Mouse (Mus musculus): ENCODE data around the gene Tapt1. TPM values are rescaled to one million over a fixed set of nuclear protein-coding genes. Genes with fewer than 3 reads are reported as not detected.
"Not testable (repeated sequence)": the region's sequence is repeated elsewhere in the genome, so short reads cannot be mapped to it uniquely, and the experiment has no call there.

Gene Tapt1
- polyA plus RNA-seq (2014; fragmentation: Nextera tagmentation; extraction: Ambion mirVana) = 29.4 and 31.0 TPM in 2 replicates

GRCm38 (mm10) chr5:44226521-44227461 is at the start of gene Tapt1:
Tapt1 (minus strand) TSS chr5:44226626.
- Histone ChIP-seq H3K27ac (ENCODE audit: low read depth, low read length) (peak within 1 kb of the TSS; percentile 72), H3K27me3 (ENCODE audit: control insufficient read depth, insufficient read depth, low read length) (no peaks in the 10 kb centered on the region), H3K9me3 (ENCODE audit: control insufficient read depth, low read length) (no peaks in the 10 kb centered on the region), H3K4me3 (ENCODE audit: low read depth, low read length) (peak within 1 kb of the TSS; percentile 84), H3K4me1 (replicated peaks; ENCODE audit: control insufficient read depth, insufficient read depth, low read length) (peaks cover 6% of the 10 kb centered on the region; the same call in 1 of the 2 replicates), H3K9ac (ENCODE audit: low read length) (peak within 1 kb of the TSS; percentile 95), H3K36me3 (ENCODE audit: control insufficient read depth, insufficient read depth, low read length) (no peaks in the 10 kb centered on the region), H3K4me2 (ENCODE audit: low read depth, low read length, severe bottlenecking) (peak within 1 kb of the TSS; percentile 79)
- ATAC-seq (replicated peaks; ENCODE audit: low FRiP score) = peak; percentile 96
- DNase-seq (ENCODE audit: low spot score) = peak; percentile 93
- WGBS = under 1% methylated on average over 78 of the region's 121 CpGs

GRCm38 (mm10) chr5:44271564-44271963 is 45.1 kb upstream of the Tapt1 start:
- Histone ChIP-seq H3K4me3 (ENCODE audit: low read depth, low read length) (no peak overlapping the region), H3K4me2 (ENCODE audit: low read depth, low read length, severe bottlenecking) (no peak overlapping the region), H3K27ac (ENCODE audit: low read depth, low read length) (no peak overlapping the region), H3K9me3 (ENCODE audit: control insufficient read depth, low read length) (no peaks in the 10 kb centered on the region), H3K27me3 (ENCODE audit: control insufficient read depth, insufficient read depth, low read length) (no peaks in the 10 kb centered on the region), H3K4me1 (replicated peaks; ENCODE audit: control insufficient read depth, insufficient read depth, low read length) (no peaks in the 10 kb centered on the region), H3K9ac (ENCODE audit: low read length) (no peak overlapping the region), H3K36me3 (ENCODE audit: control insufficient read depth, insufficient read depth, low read length) (no peaks in the 10 kb centered on the region)
- DNase-seq (ENCODE audit: low spot score) (no peak), ATAC-seq (replicated peaks; ENCODE audit: low FRiP score) (no peak)
- WGBS = 84% methylated on average over 4 of the region's 4 CpGs

GRCm38 (mm10) chr5:44268524-44268923 is 42.1 kb upstream of the Tapt1 start:
- H3K27me3 ChIP-seq (ENCODE audit: control insufficient read depth, insufficient read depth, low read length); H3K4me1 ChIP-seq (replicated peaks; ENCODE audit: control insufficient read depth, insufficient read depth, low read length); H3K36me3 ChIP-seq (ENCODE audit: control insufficient read depth, insufficient read depth, low read length); H3K9ac ChIP-seq (ENCODE audit: low read length); DNase-seq (ENCODE audit: low spot score); H3K4me2 ChIP-seq (ENCODE audit: low read depth, low read length, severe bottlenecking); H3K4me3 ChIP-seq (ENCODE audit: low read depth, low read length); H3K9me3 ChIP-seq (ENCODE audit: control insufficient read depth, low read length); ATAC-seq (replicated peaks; ENCODE audit: low FRiP score); H3K27ac ChIP-seq (ENCODE audit: low read depth, low read length): not testable (repeated sequence)
- WGBS = 68% methylated on average over 2 of the region's 3 CpGs

GRCm38 (mm10) chr5:44261691-44262090 is 35.3 kb upstream of the Tapt1 start:
- H3K9ac ChIP-seq (ENCODE audit: low read length) = no peak overlapping the region
- no peaks in the 10 kb centered on the region for H3K36me3 ChIP-seq (ENCODE audit: control insufficient read depth, insufficient read depth, low read length)
- H3K4me3 ChIP-seq (ENCODE audit: low read depth, low read length) = no peak overlapping the region
- no peak overlapping the region for H3K27ac ChIP-seq (ENCODE audit: low read depth, low read length)
- no peak overlapping the region for H3K4me2 ChIP-seq (ENCODE audit: low read depth, low read length, severe bottlenecking)
- ATAC-seq (replicated peaks; ENCODE audit: low FRiP score) (no peak), DNase-seq (ENCODE audit: low spot score) (no peak)
- 80% methylated on average over 5 of the region's 5 CpGs for whole genome bisulfite sequencing
- H3K4me1 ChIP-seq (replicated peaks; ENCODE audit: control insufficient read depth, insufficient read depth, low read length) = no peaks in the 10 kb centered on the region
- H3K27me3 ChIP-seq (ENCODE audit: control insufficient read depth, insufficient read depth, low read length) = no peaks in the 10 kb centered on the region
- H3K9me3 ChIP-seq (ENCODE audit: control insufficient read depth, low read length) = no peaks in the 10 kb centered on the region

DNA sequence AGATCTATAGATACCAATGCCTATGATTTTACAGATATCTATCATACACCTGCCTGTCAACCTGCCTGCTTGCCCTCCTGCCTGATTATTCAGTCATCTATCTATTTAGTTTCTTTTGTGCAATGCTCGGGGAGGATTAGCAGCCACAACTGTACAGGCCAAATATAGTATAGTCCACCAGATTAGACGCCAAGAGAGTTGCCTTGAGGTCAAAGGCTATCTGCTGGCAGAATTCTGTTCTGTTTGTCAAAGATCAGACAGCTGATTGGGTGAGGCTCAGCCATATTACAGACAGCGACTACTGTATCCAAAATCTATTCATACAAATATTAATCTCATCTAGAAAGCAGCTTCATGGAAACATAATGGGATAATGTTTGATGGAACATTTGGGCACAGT is 34.7 kb upstream of the Tapt1 start:
- ATAC-seq (replicated peaks; ENCODE audit: low FRiP score) (no peak), DNase-seq (ENCODE audit: low spot score) (no peak)
- Histone ChIP-seq H3K4me3 (ENCODE audit: low read depth, low read length) (no peak overlapping the region), H3K9me3 (ENCODE audit: control insufficient read depth, low read length) (no peaks in the 10 kb centered on the region), H3K27me3 (ENCODE audit: control insufficient read depth, insufficient read depth, low read length) (no peaks in the 10 kb centered on the region), H3K36me3 (ENCODE audit: control insufficient read depth, insufficient read depth, low read length) (no peaks in the 10 kb centered on the region), H3K9ac (ENCODE audit: low read length) (no peak overlapping the region), H3K4me2 (ENCODE audit: low read depth, low read length, severe bottlenecking) (no peak overlapping the region), H3K4me1 (replicated peaks; ENCODE audit: control insufficient read depth, insufficient read depth, low read length) (no peaks in the 10 kb centered on the region), H3K27ac (ENCODE audit: low read depth, low read length) (no peak overlapping the region)
- 79% methylated on average over 3 of the region's 3 CpGs for WGBS

GRCm38 (mm10) chr5:44259678-44260077 is 33.3 kb upstream of the Tapt1 start:
- 78% methylated on average over 3 of the region's 3 CpGs for WGBS
- no peaks in the 10 kb centered on the region for H3K36me3 ChIP-seq (ENCODE audit: control insufficient read depth, insufficient read depth, low read length)
- ATAC-seq (replicated peaks; ENCODE audit: low FRiP score) = no peak

GRCm38 (mm10) chr5:44258163-44258562 is 31.7 kb upstream of the Tapt1 start:
- DNase-seq (ENCODE audit: low spot score) = no peak
- Histone ChIP-seq H3K9ac (ENCODE audit: low read length) (no peak overlapping the region), H3K27ac (ENCODE audit: low read depth, low read length) (no peak overlapping the region), H3K27me3 (ENCODE audit: control insufficient read depth, insufficient read depth, low read length) (no peaks in the 10 kb centered on the region), H3K4me3 (ENCODE audit: low read depth, low read length) (no peak overlapping the region), H3K4me1 (replicated peaks; ENCODE audit: control insufficient read depth, insufficient read depth, low read length) (no peaks in the 10 kb centered on the region), H3K4me2 (ENCODE audit: low read depth, low read length, severe bottlenecking) (no peak overlapping the region), H3K9me3 (ENCODE audit: control insufficient read depth, low read length) (no peaks in the 10 kb centered on the region), H3K36me3 (ENCODE audit: control insufficient read depth, insufficient read depth, low read length) (no peaks in the 10 kb centered on the region)
- no peak for ATAC-seq (replicated peaks; ENCODE audit: low FRiP score)
- WGBS = 55% methylated on average over 1 of the region's 1 CpGs

More at GRCm38 (mm10) chr5:44259678-44260077, 33.3 kb upstream of the Tapt1 start:
- Histone ChIP-seq H3K4me1 (replicated peaks; ENCODE audit: control insufficient read depth, insufficient read depth, low read length) (no peaks in the 10 kb centered on the region), H3K4me3 (ENCODE audit: low read depth, low read length) (no peak overlapping the region), H3K9ac (ENCODE audit: low read length) (no peak overlapping the region), H3K27ac (ENCODE audit: low read depth, low read length) (no peak overlapping the region), H3K9me3 (ENCODE audit: control insufficient read depth, low read length) (no peaks in the 10 kb centered on the region), H3K4me2 (ENCODE audit: low read depth, low read length, severe bottlenecking) (no peak overlapping the region), H3K27me3 (ENCODE audit: control insufficient read depth, insufficient read depth, low read length) (no peaks in the 10 kb centered on the region)
- no peak for DNase-seq (ENCODE audit: low spot score)

DNA sequence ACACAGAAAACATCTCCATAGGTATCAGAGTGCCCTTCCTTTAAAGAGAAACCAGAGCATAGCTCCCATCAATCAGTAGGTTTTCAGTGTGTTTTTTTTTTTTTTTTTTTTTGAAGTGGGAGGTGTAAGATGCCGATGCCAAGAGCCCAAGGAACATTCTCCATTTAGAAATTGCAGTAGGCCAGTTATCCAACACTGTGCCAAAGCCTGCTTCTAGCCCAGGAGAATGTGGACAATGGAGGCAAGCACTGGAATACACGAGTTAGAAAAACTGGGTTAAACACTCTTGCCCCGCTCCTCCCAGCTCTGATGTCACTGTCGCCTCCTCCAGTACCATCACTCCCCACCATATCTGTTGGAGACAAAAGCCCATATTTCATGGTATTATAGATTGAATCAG is 31.0 kb upstream of the Tapt1 start:
- H3K9ac ChIP-seq (ENCODE audit: low read length) = no peak overlapping the region
- no peaks in the 10 kb centered on the region for H3K27me3 ChIP-seq (ENCODE audit: control insufficient read depth, insufficient read depth, low read length)
- no peak overlapping the region for H3K27ac ChIP-seq (ENCODE audit: low read depth, low read length)
- H3K9me3 ChIP-seq (ENCODE audit: control insufficient read depth, low read length) = no peaks in the 10 kb centered on the region
- no peak for DNase-seq (ENCODE audit: low spot score)
- H3K4me3 ChIP-seq (ENCODE audit: low read depth, low read length) = no peak overlapping the region
- no peaks in the 10 kb centered on the region for H3K36me3 ChIP-seq (ENCODE audit: control insufficient read depth, insufficient read depth, low read length)
- 84% methylated on average over 4 of the region's 4 CpGs for WGBS
- no peak for ATAC-seq (replicated peaks; ENCODE audit: low FRiP score)
- H3K4me1 ChIP-seq (replicated peaks; ENCODE audit: control insufficient read depth, insufficient read depth, low read length) = no peaks in the 10 kb centered on the region
- no peak overlapping the region for H3K4me2 ChIP-seq (ENCODE audit: low read depth, low read length, severe bottlenecking)

DNA sequence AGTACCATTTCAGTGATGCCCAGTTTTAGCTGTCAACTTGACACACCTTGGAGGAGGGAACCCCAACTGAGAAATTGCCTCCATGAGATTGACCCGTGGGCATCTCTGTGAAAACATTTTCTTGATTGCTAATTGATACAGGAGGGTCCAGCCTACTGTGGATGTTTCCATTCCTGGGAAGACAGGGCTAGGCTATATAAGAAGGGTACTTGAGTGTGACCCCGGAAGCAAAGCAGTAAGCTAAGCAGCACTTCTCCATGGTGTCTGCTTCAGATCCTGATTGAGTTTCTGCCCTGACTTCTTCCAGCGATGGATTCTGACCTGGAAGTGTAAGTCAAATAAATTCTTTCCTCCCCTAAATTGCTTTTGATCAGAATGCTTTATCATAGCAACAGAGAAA is 30.1 kb upstream of the Tapt1 start:
- H3K4me1 ChIP-seq (replicated peaks; ENCODE audit: control insufficient read depth, insufficient read depth, low read length) = no peaks in the 10 kb centered on the region
- no peak overlapping the region for H3K27ac ChIP-seq (ENCODE audit: low read depth, low read length)
- no peaks in the 10 kb centered on the region for H3K9me3 ChIP-seq (ENCODE audit: control insufficient read depth, low read length)
- H3K36me3 ChIP-seq (ENCODE audit: control insufficient read depth, insufficient read depth, low read length) = no peaks in the 10 kb centered on the region
- no peak for DNase-seq (ENCODE audit: low spot score)
- no peak overlapping the region for H3K9ac ChIP-seq (ENCODE audit: low read length)
- ATAC-seq (replicated peaks; ENCODE audit: low FRiP score) = no peak
- 85% methylated on average over 3 of the region's 3 CpGs for WGBS
- no peaks in the 10 kb centered on the region for H3K27me3 ChIP-seq (ENCODE audit: control insufficient read depth, insufficient read depth, low read length)
- H3K4me3 ChIP-seq (ENCODE audit: low read depth, low read length) = no peak overlapping the region
- H3K4me2 ChIP-seq (ENCODE audit: low read depth, low read length, severe bottlenecking) = no peak overlapping the region
